Mouse (Mus musculus) spleen, postnatal 10 days (tissue): ENCODE results near the gene Glis3.

Source experiments
- DNase-seq, 2 experiments: peaks; one replicate each; pipeline ENCODE4 v3.0.0; 2021 to 2022; ENCODE audit warnings: low spot score in 2 of 2

Glis3 gene

DNA sequence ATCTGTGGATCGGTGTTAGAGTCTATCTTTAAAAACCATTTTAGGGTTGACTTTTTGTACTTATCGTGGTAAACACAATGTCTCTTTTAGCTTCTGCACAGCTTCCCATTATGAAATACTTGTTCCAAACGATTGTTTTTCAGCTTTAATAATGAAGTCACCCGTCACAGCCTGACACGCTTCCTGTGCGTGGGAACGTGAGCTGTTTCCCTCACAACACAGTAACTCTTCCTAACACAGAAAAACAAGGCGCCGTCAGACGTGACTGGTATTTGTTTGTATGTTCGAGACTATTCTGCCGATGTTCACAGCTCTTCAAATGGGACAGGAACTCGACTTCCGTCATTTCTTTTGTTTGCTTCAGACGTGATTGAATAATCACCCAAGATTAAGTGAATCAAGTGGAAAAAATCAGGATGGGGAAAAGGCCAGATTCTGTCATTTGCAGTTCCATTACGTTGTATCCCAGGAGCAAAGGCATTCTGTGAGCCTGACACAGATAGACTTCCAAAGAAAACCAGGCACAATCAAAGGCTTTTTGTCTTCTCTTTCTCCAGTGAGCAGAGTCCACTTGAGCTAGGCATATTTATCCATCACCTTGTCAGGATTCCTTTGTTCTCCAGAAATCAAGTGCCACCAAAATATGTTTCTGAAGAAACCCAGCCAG, 351.3 kb downstream of the Glis3 start:
- DNase-seq, result no peak

DNA sequence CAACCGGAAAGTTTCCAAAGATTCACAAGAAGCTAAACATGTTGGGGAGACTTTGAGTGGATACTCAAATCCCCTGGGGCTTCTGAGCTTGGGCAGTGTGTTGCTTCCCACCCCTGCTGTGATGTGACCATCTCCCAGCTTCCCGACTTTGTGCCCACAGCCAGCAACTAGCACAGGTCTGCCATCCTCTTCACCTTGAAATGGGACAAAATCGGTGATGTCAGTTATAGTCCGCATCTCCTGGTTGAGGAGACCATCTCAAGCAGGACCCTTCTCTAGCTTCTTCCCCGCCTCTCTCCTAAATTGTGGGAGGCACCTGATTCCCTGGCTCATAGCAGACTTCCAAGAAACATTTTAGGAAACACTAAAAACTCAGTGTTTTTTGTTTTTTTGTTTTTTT, 352.3 kb downstream of the Glis3 start:
- no peak for DNase-seq

GRCm38 (mm10) chr19:28306036-28306435, 373.8 kb downstream of the Glis3 start:
- no peak for DNase-seq

DNA sequence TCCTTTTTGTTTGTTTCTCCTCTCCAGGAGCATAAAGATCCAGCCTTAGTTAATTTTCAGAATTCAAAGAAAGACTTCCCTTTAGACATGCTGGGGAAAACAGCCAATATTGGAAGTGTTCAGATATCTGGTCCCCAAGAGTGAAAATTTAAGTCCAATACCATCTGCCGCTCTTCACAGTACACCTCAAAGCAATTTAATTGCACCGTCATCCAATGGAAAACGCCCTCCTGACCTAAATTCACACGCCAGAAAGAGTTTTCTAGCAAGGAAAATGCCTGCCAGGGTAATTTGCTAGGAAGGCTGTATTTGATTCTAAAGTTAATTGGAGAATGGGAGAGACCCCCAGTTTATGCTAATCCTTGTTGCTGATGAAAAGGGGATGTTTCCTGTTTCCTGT, 374.4 kb downstream of the Glis3 start:
- DNase-seq, result no peak

DNA sequence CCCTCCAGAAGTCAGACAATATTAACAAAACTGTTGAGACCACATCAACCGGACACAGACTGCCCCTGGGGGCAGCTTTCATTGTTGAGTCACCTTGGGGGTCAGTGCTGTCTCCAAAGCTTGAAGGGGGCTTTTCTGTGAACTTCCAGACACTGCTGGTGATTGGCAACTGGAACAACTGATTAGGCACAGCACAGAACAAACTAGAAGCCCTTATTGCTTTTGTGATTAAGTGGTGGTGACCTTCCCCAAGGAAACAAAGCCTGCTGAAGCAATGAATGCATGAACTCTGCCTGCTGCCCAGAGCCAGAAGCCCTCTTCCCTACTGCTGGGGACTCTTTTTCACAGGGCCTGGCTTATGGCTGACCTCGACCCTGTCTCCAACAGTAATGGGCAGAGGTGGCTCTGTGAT, 377.0 kb downstream of the Glis3 start:
- DNase-seq, result no peak

DNA sequence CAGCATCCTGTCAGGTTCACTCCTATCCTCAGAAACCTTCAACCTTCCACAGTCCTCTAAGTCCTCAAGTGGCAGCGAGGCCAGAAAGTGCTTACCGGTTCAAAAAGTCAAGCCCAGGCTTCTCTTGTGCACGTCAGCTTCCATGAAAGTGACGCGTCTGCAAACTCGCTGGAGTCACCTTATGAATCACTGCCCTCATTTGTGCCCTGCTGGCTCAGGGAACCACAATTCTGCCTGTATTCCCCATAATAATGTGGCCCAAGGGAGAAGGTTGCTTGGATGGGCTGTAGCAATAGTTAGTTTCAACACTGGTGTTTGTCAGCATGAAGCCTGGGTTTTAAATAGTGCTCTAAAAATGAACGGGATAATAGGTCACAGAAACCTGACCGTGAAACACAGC, 379.7 kb downstream of the Glis3 start:
- no peak for DNase-seq

GRCm38 (mm10) chr19:28299211-28299775, 380.6 kb downstream of the Glis3 start:
- no peak for DNase-seq

- DNase-seq, result no peak
Measured at GRCm38 (mm10) chr19:28298669-28299068, 381.2 kb downstream of the Glis3 start.

GRCm38 (mm10) chr19:28291596-28291995, 388.3 kb downstream of the Glis3 start:
- DNase-seq, result no peak

- DNase-seq, result no peak
Measured at GRCm38 (mm10) chr19:28289457-28289856, 390.4 kb downstream of the Glis3 start.

GRCm38 (mm10) chr19:28287431-28287830, 392.4 kb downstream of the Glis3 start:
- DNase-seq, result no peak

DNA sequence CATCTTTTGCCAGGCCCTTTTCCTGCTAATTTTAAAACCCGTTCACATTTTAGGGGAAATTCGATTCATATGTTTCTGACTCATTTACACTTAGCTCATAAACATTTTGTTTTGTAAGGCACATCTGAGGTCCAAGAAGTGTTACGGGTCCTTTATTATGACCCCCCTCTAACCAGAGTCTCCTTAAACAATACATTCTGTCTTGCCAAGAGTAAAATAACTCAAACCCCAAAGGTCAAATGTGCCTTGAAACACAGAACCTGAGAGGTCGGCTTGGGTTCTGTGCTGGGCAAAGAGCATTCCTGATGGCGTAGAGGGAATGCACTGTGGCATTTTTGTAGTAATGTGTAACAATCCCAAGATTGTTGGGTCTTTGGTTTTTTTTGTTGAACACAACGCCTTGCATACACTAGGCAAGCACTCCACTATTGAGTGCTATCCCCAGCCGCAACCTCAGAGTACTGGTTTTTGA, 395.7 kb downstream of the Glis3 start:
- no peak for DNase-seq

- no peak for DNase-seq
Measured at GRCm38 (mm10) chr19:28283241-28284097, 396.4 kb downstream of the Glis3 start.

DNA sequence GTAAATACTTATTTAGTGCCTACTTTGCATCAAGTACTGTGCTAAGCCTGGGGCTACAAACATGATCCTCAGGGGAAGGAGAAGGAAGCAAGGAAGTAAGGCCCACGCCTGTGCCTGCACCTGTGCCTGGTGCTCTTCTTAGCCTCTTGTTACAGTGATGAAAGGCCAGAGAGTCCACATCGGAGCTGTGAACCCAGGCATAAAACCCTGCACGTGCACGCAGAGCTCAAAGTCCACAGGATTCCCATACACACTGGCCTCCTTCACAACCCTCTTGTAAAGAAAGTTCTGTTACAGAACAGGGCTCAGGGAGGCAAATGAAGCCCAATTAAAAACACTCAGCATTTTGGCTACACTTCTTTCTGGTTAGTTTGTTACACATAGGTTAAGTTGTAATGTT, 398.5 kb downstream of the Glis3 start:
- DNase-seq, result no peak

GRCm38 (mm10) chr19:28277104-28277503, 402.8 kb downstream of the Glis3 start:
- DNase-seq, result no peak

GRCm38 (mm10) chr19:28274501-28274900, 405.4 kb downstream of the Glis3 start:
- DNase-seq, result no peak

- DNase-seq, result no peak
Measured at GRCm38 (mm10) chr19:28273946-28274345, 405.9 kb downstream of the Glis3 start.

GRCm38 (mm10) chr19:28266850-28267249, 413.0 kb downstream of the Glis3 start:
- no peak for DNase-seq

- no peak for DNase-seq
Measured at GRCm38 (mm10) chr19:28265776-28266175, 414.1 kb downstream of the Glis3 start.

DNA sequence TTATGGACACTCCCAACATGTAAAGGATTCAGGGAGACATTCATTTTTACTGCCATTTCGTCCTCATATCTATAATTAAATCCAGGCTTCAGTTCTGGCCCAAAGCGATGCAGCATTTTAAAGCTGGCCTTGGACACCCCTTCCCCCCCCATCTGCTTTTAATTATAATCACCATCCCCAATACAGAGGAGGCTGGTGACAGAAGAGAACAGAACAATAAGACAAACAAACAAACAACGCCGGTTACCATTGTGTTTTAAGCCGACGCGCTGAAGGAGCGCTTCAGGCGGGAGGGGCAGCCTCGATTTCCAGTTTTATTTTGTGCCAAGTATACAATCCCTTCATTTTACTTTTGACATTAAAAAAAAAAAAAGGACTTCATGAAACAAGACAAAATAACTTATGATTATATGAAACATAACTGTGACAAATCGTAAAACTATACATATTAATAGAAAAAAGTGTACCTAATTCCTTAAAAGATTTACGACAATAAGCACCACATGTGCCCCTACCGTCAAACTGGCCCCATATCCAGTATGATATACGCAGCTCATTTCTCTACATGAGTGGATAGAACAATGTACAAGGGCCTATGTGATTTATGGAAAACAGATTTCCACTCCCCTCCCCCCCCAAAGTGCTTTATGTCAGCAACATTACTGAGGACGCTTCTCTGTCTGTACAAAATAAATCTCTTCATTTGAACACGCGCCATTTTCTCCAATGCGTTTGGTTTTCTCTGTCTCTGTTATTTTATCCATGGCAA, 420.8 kb downstream of the Glis3 start:
- no peak for DNase-seq

- DNase-seq, result no peak
Measured at GRCm38 (mm10) chr19:28258480-28258879, 421.4 kb downstream of the Glis3 start.

GRCm38 (mm10) chr19:28247345-28247744, 432.5 kb downstream of the Glis3 start:
- no peak for DNase-seq
